Mouse (Mus musculus) frontal cortex, postnatal 10 days (tissue): ENCODE data around the gene Grk2.

Experiments used
- DNase-seq, 2 experiments: peaks; one replicate each; pipeline ENCODE4 v3.0.0; 2022; ENCODE audit warnings: low spot score in 2 of 2, mixed read lengths in 1 of 2

Grk2 gene

GRCm38 (mm10) chr19:4303640-4303995 lies 2.4 kb downstream of the Grk2 start:
- no peak for DNase-seq

GRCm38 (mm10) chr19:4302936-4303639 lies 2.9 kb downstream of the Grk2 start:
- no peak for DNase-seq

GRCm38 (mm10) chr19:4301735-4302651 lies 4.0 kb downstream of the Grk2 start:
- DNase-seq: no peak

GRCm38 (mm10) chr19:4300852-4301734 lies 4.9 kb downstream of the Grk2 start:
- DNase-seq: no peak

GRCm38 (mm10) chr19:4300271-4300704 lies 5.7 kb downstream of the Grk2 start:
- DNase-seq: no peak

- no peak for DNase-seq
These were observed 6.3 kb downstream of the Grk2 start for GRCm38 (mm10) chr19:4299574-4300270.

GRCm38 (mm10) chr19:4299126-4299525 lies 6.9 kb downstream of the Grk2 start:
- no peak for DNase-seq

GRCm38 (mm10) chr19:4298322-4299121 lies 7.5 kb downstream of the Grk2 start:
- DNase-seq: no peak

- no peak for DNase-seq
These were observed 8.2 kb downstream of the Grk2 start for GRCm38 (mm10) chr19:4297851-4298250.

- DNase-seq: no peak
These were observed 9.4 kb downstream of the Grk2 start for GRCm38 (mm10) chr19:4296611-4297010.

GRCm38 (mm10) chr19:4295391-4295790 lies 10.6 kb downstream of the Grk2 start:
- no peak for DNase-seq

- peak in 1 of 2 experiments; percentile 45 for DNase-seq
These were observed 11.5 kb downstream of the Grk2 start for GRCm38 (mm10) chr19:4294381-4295097.

- DNase-seq: no peak
These were observed 14.9 kb downstream of the Grk2 start for GRCm38 (mm10) chr19:4291161-4291560.

GRCm38 (mm10) chr19:4290749-4291148 lies 15.3 kb downstream of the Grk2 start:
- DNase-seq: no peak

GRCm38 (mm10) chr19:4283653-4284052 lies 22.4 kb downstream of the Grk2 start:
- DNase-seq: no peak

GRCm38 (mm10) chr19:4282898-4283553 lies 23.0 kb downstream of the Grk2 start, which contains the start of gene Ankrd13d:
TSS of gene Ankrd13d (minus strand) at chr19:4283137.
- DNase-seq: peak; percentile 91 to 94

- DNase-seq: no peak
These were observed 25.6 kb downstream of the Grk2 start for GRCm38 (mm10) chr19:4280425-4280824.

- DNase-seq: no peak
These were observed 26.5 kb downstream of the Grk2 start for GRCm38 (mm10) chr19:4279487-4279886.

GRCm38 (mm10) chr19:4270972-4271371 lies 35.0 kb downstream of the Grk2 start:
- no peak for DNase-seq
